Mouse (Mus musculus) mouse trophoblast stem cell (cell line): Measurements from ENCODE around the gene Wdr59.

Source experiments
- in situ Hi-C, 2 experiments: fragments of 300-500 bp; cut with MseI, MboI; formaldehyde crosslinking; loops; 2 replicates in 1 of 2; 3 replicates in 1 of 2; pipeline ENCODE4 v1.15.1; 2025

The Wdr59 gene

GRCm38 (mm10) chr8:111492508-111492907 is 29.4 kb downstream of the Wdr59 start:
- in situ Hi-C loops = no loop called here

GRCm38 (mm10) chr8:111491191-111491590 is 30.7 kb downstream of the Wdr59 start:
- in situ Hi-C loops = no loop called here

- in situ Hi-C loops = no loop called here
Measured at GRCm38 (mm10) chr8:111490034-111490591, 31.8 kb downstream of the Wdr59 start.

GRCm38 (mm10) chr8:111480691-111481090 is 41.2 kb downstream of the Wdr59 start:
- in situ Hi-C loops = no loop called here

GRCm38 (mm10) chr8:111477761-111478465 is 44.0 kb downstream of the Wdr59 start:
- in situ Hi-C loops = no loop called here

- in situ Hi-C loops = no loop called here
Measured at GRCm38 (mm10) chr8:111471526-111472081, 50.3 kb downstream of the Wdr59 start.

GRCm38 (mm10) chr8:111469013-111469412 is 52.9 kb downstream of the Wdr59 start:
- in situ Hi-C loops = no loop called here

GRCm38 (mm10) chr8:111465341-111465740 is 56.6 kb downstream of the Wdr59 start:
- in situ Hi-C loops = no loop called here

GRCm38 (mm10) chr8:111464526-111464925 is 57.4 kb downstream of the Wdr59 start:
- in situ Hi-C loops = no loop called here

GRCm38 (mm10) chr8:111449671-111450070 is 72.2 kb downstream of the Wdr59 start:
- in situ Hi-C loops = no loop called here

- in situ Hi-C loops = no loop called here
Measured at GRCm38 (mm10) chr8:111445960-111446660, 75.8 kb downstream of the Wdr59 start.

- in situ Hi-C loops = no loop called here
Measured at GRCm38 (mm10) chr8:111445558-111445957, 76.3 kb downstream of the Wdr59 start.

- in situ Hi-C loops = no loop called here
Measured at GRCm38 (mm10) chr8:111444245-111444644, 77.6 kb downstream of the Wdr59 start.

- in situ Hi-C loops = loop anchor here (5.0 kb wide), 1 partner anchor 97 kb away; no protein-coding TSS in a partner anchor
Measured at GRCm38 (mm10) chr8:111439189-111439588, 82.7 kb downstream of the Wdr59 start.

GRCm38 (mm10) chr8:111435071-111435828 is 86.6 kb downstream of the Wdr59 start:
- in situ Hi-C loops = loop anchor here (5.0 kb wide), 1 partner anchor 93 kb away; no protein-coding TSS in a partner anchor

GRCm38 (mm10) chr8:111424646-111425045 is 97.2 kb downstream of the Wdr59 start:
- in situ Hi-C loops = no loop called here

- in situ Hi-C loops = no loop called here
Measured at GRCm38 (mm10) chr8:111424181-111424580, 97.7 kb downstream of the Wdr59 start.

GRCm38 (mm10) chr8:111422614-111423013 is 99.3 kb downstream of the Wdr59 start:
- in situ Hi-C loops = no loop called here

- in situ Hi-C loops = no loop called here
Measured at GRCm38 (mm10) chr8:111419171-111419570, 102.7 kb downstream of the Wdr59 start.

- in situ Hi-C loops = no loop called here
Measured at GRCm38 (mm10) chr8:111418601-111419000, 103.3 kb downstream of the Wdr59 start.

GRCm38 (mm10) chr8:111417222-111417621 is 104.7 kb downstream of the Wdr59 start:
- in situ Hi-C loops = no loop called here

- in situ Hi-C loops = no loop called here
Measured at GRCm38 (mm10) chr8:111403391-111403790, 118.5 kb downstream of the Wdr59 start.
